Mouse (Mus musculus) CH12.LX (cell line): ENCODE measurements around the gene Slc39a13.

Experiments used
- CTCF ChIP-seq, 2 experiments: IDR thresholded peaks in 1 of 2; conservative IDR thresholded peaks in 1 of 2; 2 replicates each; pipeline ENCODE4 v1.5.1; 2011 to 2012; ENCODE audit warnings: low read depth in 2 of 2, low read length in 2 of 2, improper control_type of control experiment in 1 of 2, inconsistent platforms in 1 of 2, mild to moderate bottlenecking in 1 of 2, moderate library complexity in 1 of 2
- KAT2A ChIP-seq: IDR thresholded peaks from 2 replicates; pipeline ENCODE4 v1.6.1; 2012; ENCODE audit warnings: low read length, improper control_type of control experiment, inconsistent platforms; ENCODE audit not compliant: insufficient replicate concordance
- NRF1 ChIP-seq: IDR thresholded peaks from 2 replicates; pipeline ENCODE4 v1.6.1; 2014; ENCODE audit warnings: low read depth, mild to moderate bottlenecking, inconsistent platforms, low read length, improper control_type of control experiment, moderate library complexity
- POLR2A ChIP-seq: IDR thresholded peaks from 2 replicates; pipeline ENCODE4 v1.6.1; 2011; ENCODE audit warnings: low read depth, mild to moderate bottlenecking, improper control_type of control experiment, low read length
- POLR2AphosphoS2 ChIP-seq: IDR thresholded peaks from 2 replicates; pipeline ENCODE4 v1.6.1; 2011; ENCODE audit warnings: low read depth, low read length, improper control_type of control experiment
- TCF12 ChIP-seq: IDR thresholded peaks from 2 replicates; pipeline ENCODE4 v1.6.1; 2014; ENCODE audit warnings: low read depth, mild to moderate bottlenecking, inconsistent platforms, low read length, improper control_type of control experiment
- USF1 ChIP-seq: IDR thresholded peaks from 2 replicates; pipeline ENCODE4 v1.6.1; 2014; ENCODE audit warnings: low read depth, mild to moderate bottlenecking, inconsistent platforms, low read length, improper control_type of control experiment
- ZMIZ1 ChIP-seq: IDR thresholded peaks from 2 replicates; pipeline ENCODE4 v1.6.1; 2012; ENCODE audit warnings: low read depth, mild to moderate bottlenecking, inconsistent platforms, low read length, improper control_type of control experiment
- ZNF384 ChIP-seq: IDR thresholded peaks from 2 replicates; pipeline ENCODE4 v1.6.1; 2012; ENCODE audit warnings: low read depth, low read length, improper control_type of control experiment, inconsistent platforms

- TF ChIP-seq NRF1 (no peak), ZNF384 (no peak), POLR2AphosphoS2 (no peak), POLR2A (no peak), TCF12 (no peak), KAT2A (no peak), ZMIZ1 (no peak), USF1 (no peak), CTCF (conservative IDR thresholded peaks at IDR 0.05 in 1 of 2, IDR thresholded peaks at IDR 0.05 in 1 of 2; ENCODE audit: low read depth in 2 of 2, low read length in 2 of 2) (no peak)
Observed at GRCm38 (mm10) chr2:91113334-91113733, 43.1 kb upstream of the Slc39a13 start.
